Mouse (Mus musculus) hindbrain, embryonic 14.5 days (tissue): ENCODE data around the gene Cul9. TPM values are rescaled to one million over a fixed set of nuclear protein-coding genes. Genes with fewer than 3 reads are reported as not detected.

Source experiments
- ATAC-seq: fragments of 200-750 bp; cut with Nextera tagmentation; 2 replicates; pipeline ENCODE4 v1.8.0; 2017; ENCODE audit warnings: moderate number of reproducible peaks, mild to moderate bottlenecking, moderate TSS enrichment, moderate library complexity; ENCODE audit not compliant: low FRiP score
- DNase-seq: peaks from one replicate; pipeline ENCODE4 v3.0.0-alpha.2; 2015; ENCODE audit warnings: low spot score
- H3K27ac ChIP-seq: fragments of 300-500 bp; sonication (generic); 2 replicates; pipeline ENCODE4 v1.5.1; 2014; ENCODE audit warnings: mild to moderate bottlenecking, moderate library complexity
- H3K27me3 ChIP-seq: fragments of 300-500 bp; sonication (generic); 2 replicates; pipeline ENCODE4 v1.6.1; 2014; ENCODE audit warnings: mild to moderate bottlenecking, low read length, mixed read lengths; ENCODE audit not compliant: control insufficient read depth, insufficient read depth
- H3K36me3 ChIP-seq: fragments of 300-500 bp; sonication (generic); replicated peaks from 2 replicates; pipeline ENCODE4 v1.6.1; 2014; ENCODE audit not compliant: control insufficient read depth, insufficient read depth
- H3K4me1 ChIP-seq: fragments of 300-500 bp; sonication (generic); replicated peaks from 2 replicates; pipeline ENCODE4 v1.6.1; 2014; ENCODE audit warnings: antibody characterized with exemption, low read length, mixed read lengths; ENCODE audit not compliant: control insufficient read depth, insufficient read depth
- H3K4me2 ChIP-seq: fragments of 300-500 bp; sonication (generic); replicated peaks from 2 replicates; pipeline ENCODE4 v1.6.1; 2014; ENCODE audit warnings: mild to moderate bottlenecking, moderate library complexity
- H3K4me3 ChIP-seq: fragments of 300-500 bp; sonication (generic); replicated peaks from 2 replicates; pipeline ENCODE4 v1.5.1; 2014; ENCODE audit warnings: mild to moderate bottlenecking, low read length
- H3K9ac ChIP-seq: fragments of 300-500 bp; sonication (generic); 2 replicates; pipeline ENCODE4 v1.6.1; 2014
- H3K9me3 ChIP-seq: fragments of 300-500 bp; sonication (generic); 2 replicates; pipeline ENCODE4 v1.6.1; 2016; ENCODE audit warnings: low read length; ENCODE audit not compliant: control insufficient read depth
- WGBS: fragments of 180-500 bp; shearing (Covaris S2); extraction: QIAGEN DNeasy Blood & Tissue Kit; methylation state at CpG from one replicate; pipeline ENCODE4 v1.1.7; 2014; 5-methylcytosine and 5-hydroxymethylcytosine counted together
- polyA plus RNA-seq: library from polyadenylated mRNA; unstranded; fragments of >200 nt; fragmentation: Nextera tagmentation; extraction: Ambion mirVana; gene quantifications from 2 replicates; pipeline ENCODE4 v1.2.1, GENCODE M21; 2014

Gene Cul9
- polyA plus RNA-seq, 1 experiment from 2014 or later: 14.7 TPM

DNA sequence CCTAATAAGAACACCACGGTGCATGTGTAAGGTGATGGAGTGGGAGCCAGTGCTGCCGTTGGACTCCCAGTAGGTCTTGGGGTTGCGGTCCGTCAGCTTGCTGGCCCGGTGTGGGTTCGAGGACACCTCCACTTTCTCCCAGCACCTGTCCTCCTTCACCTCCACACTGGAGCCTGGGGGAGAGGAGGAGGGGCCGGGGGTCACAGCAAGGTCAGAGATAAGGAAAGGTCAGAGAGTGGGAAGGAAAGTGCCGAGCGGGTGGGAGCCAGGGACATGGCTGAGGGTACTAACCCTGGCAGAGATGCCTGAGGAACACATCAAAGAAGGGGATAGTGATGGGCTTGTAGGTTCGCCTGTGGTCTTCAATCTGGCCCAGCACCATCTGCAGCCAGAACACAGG, 21.1 kb downstream of the Cul9 start:
- WGBS: 90% methylated on average over 10 of the region's 10 CpGs
- Histone ChIP-seq H3K36me3 (peaks cover 60% of the 10 kb centered on the region), H3K27me3 (no peaks in the 10 kb centered on the region), H3K9ac (no peak overlapping the region), H3K27ac (no peak overlapping the region), H3K9me3 (no peaks in the 10 kb centered on the region), H3K4me2 (no peak overlapping the region), H3K4me1 (no peaks in the 10 kb centered on the region), H3K4me3 (no peak overlapping the region)
- no peak; the same call in 1 of the 2 replicates for ATAC-seq
- no peak for DNase-seq

- H3K4me1 ChIP-seq: no peaks in the 10 kb centered on the region
- ATAC-seq (no peak), DNase-seq (no peak)
- 35% methylated on average over 24 of the region's 24 CpGs for WGBS
- no peak overlapping the region for H3K4me2 ChIP-seq
- no peaks in the 10 kb centered on the region for H3K27me3 ChIP-seq
- H3K9me3 ChIP-seq: no peaks in the 10 kb centered on the region
- H3K27ac ChIP-seq: no peak overlapping the region
- no peak overlapping the region for H3K4me3 ChIP-seq
- peaks cover 48% of the 10 kb centered on the region for H3K36me3 ChIP-seq
- no peak overlapping the region for H3K9ac ChIP-seq
Measured at GRCm38 (mm10) chr17:46521963-46522668, 24.1 kb downstream of the Cul9 start.

DNA sequence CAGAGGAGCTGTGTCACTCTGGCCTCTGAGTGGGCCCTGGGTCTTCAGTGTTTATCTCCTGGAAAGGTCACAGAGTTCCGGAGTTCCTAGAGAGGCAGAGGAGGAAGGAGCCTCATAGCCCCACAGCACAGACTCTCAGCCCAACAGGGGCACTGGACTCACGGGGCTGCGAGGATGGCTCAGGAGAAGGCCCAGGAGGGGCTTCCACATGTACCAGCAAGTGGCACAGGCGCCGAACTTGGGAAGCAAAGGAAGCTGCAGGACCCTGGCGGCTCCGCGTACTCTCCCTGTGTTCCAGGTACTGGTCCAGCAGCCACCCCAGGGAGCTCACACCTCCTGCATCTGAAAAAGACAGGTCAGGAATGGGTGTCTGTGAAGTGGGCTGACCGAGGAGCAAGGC, 25.0 kb downstream of the Cul9 start:
- Histone ChIP-seq H3K4me2 (no peak overlapping the region), H3K4me1 (no peaks in the 10 kb centered on the region), H3K36me3 (peaks cover 45% of the 10 kb centered on the region), H3K9ac (no peak overlapping the region), H3K9me3 (no peaks in the 10 kb centered on the region), H3K27ac (no peak overlapping the region), H3K27me3 (no peaks in the 10 kb centered on the region), H3K4me3 (no peak overlapping the region)
- ATAC-seq (no peak), DNase-seq (no peak)
- WGBS: 77% methylated on average over 9 of the region's 9 CpGs

GRCm38 (mm10) chr17:46520385-46520979, 25.7 kb downstream of the Cul9 start:
- no peak overlapping the region for H3K27ac ChIP-seq
- peak overlapping the region; percentile 12 for H3K4me2 ChIP-seq
- no peak overlapping the region for H3K9ac ChIP-seq
- DNase-seq (no peak), ATAC-seq (no peak)
- H3K4me1 ChIP-seq: no peaks in the 10 kb centered on the region
- H3K27me3 ChIP-seq: no peaks in the 10 kb centered on the region
- 48% methylated on average over 25 of the region's 25 CpGs for WGBS
- no peak overlapping the region for H3K4me3 ChIP-seq
- no peaks in the 10 kb centered on the region for H3K9me3 ChIP-seq
- peaks cover 38% of the 10 kb centered on the region for H3K36me3 ChIP-seq

- H3K36me3 ChIP-seq: peaks cover 33% of the 10 kb centered on the region
- peak overlapping the region; percentile 12 for H3K4me2 ChIP-seq
- WGBS: 50% methylated on average over 10 of the region's 10 CpGs
- H3K9me3 ChIP-seq: no peaks in the 10 kb centered on the region
- no peak overlapping the region for H3K4me3 ChIP-seq
- H3K27me3 ChIP-seq: no peaks in the 10 kb centered on the region
- H3K4me1 ChIP-seq: no peaks in the 10 kb centered on the region
- ATAC-seq (no peak), DNase-seq (no peak)
- H3K9ac ChIP-seq: no peak overlapping the region
- H3K27ac ChIP-seq: no peak overlapping the region
Measured at GRCm38 (mm10) chr17:46519971-46520370, 26.2 kb downstream of the Cul9 start.

DNA sequence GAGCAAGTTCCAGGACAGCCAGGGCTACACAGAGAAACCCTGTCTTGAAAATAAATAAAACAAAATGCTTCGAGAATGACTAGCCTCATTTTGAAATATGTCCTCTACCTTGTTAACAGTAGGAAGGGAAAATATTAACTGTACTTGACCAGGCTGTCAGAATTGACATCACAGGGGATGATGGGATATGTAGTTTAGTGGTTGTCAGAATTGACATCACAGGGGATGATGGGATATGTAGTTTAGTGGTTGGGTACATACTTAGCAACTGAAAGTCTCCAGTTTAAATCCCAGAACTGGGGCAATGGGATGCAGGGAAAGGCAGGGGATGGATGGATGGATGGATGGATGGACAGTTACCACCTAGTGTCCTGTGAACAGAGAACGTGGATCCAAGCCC, 32.9 kb downstream of the Cul9 start:
- H3K4me1 ChIP-seq: no peaks in the 10 kb centered on the region
- H3K4me2 ChIP-seq: no peak overlapping the region
- no peak overlapping the region for H3K27ac ChIP-seq
- WGBS: 80% methylated on average over 2 of the region's 2 CpGs
- H3K27me3 ChIP-seq: no peaks in the 10 kb centered on the region
- no peak overlapping the region for H3K9ac ChIP-seq
- DNase-seq: no peak
- peaks cover 20% of the 10 kb centered on the region for H3K36me3 ChIP-seq
- ATAC-seq: no peak; the same call in 1 of the 2 replicates
- no peak overlapping the region for H3K4me3 ChIP-seq
- H3K9me3 ChIP-seq: no peaks in the 10 kb centered on the region

- WGBS: 46% methylated on average over 11 of the region's 11 CpGs
- Histone ChIP-seq H3K36me3 (peaks cover 29% of the 10 kb centered on the region), H3K4me1 (no peaks in the 10 kb centered on the region), H3K27ac (no peak overlapping the region), H3K4me2 (no peak overlapping the region), H3K9me3 (no peaks in the 10 kb centered on the region), H3K9ac (no peak overlapping the region), H3K27me3 (no peaks in the 10 kb centered on the region), H3K4me3 (no peak overlapping the region)
- no peak for DNase-seq
- peak; percentile 41; the same call in 1 of the 2 replicates for ATAC-seq
Measured at GRCm38 (mm10) chr17:46511059-46511710, 35.0 kb downstream of the Cul9 start.

DNA sequence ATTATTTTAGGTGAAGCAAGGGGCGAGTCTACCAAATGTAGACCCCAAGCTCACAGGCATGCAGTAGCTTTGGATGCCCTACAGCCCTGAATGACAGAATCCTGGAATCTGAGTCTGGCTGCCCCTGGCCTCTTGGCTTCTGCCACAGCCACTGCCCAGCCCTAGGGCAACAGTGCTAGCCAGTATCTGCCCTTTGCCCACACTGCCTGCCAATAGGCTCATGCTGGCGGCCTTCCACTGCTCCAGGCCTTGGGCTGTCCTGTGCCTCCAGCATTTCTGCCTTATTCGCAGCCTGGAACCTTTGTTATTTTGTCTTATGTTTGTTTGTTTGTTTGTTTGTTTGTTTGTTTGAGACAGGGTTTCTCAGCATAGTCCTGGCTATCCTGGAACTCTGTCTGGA, 40.6 kb downstream of the Cul9 start:
- ATAC-seq (no peak), DNase-seq (no peak)
- WGBS: 96% methylated on average over 3 of the region's 3 CpGs
- H3K4me2 ChIP-seq: no peak overlapping the region
- no peaks in the 10 kb centered on the region for H3K9me3 ChIP-seq
- H3K27me3 ChIP-seq: no peaks in the 10 kb centered on the region
- H3K27ac ChIP-seq: no peak overlapping the region
- H3K4me1 ChIP-seq: no peaks in the 10 kb centered on the region
- H3K4me3 ChIP-seq: no peak overlapping the region
- H3K9ac ChIP-seq: no peak overlapping the region
- peaks cover 52% of the 10 kb centered on the region for H3K36me3 ChIP-seq

DNA sequence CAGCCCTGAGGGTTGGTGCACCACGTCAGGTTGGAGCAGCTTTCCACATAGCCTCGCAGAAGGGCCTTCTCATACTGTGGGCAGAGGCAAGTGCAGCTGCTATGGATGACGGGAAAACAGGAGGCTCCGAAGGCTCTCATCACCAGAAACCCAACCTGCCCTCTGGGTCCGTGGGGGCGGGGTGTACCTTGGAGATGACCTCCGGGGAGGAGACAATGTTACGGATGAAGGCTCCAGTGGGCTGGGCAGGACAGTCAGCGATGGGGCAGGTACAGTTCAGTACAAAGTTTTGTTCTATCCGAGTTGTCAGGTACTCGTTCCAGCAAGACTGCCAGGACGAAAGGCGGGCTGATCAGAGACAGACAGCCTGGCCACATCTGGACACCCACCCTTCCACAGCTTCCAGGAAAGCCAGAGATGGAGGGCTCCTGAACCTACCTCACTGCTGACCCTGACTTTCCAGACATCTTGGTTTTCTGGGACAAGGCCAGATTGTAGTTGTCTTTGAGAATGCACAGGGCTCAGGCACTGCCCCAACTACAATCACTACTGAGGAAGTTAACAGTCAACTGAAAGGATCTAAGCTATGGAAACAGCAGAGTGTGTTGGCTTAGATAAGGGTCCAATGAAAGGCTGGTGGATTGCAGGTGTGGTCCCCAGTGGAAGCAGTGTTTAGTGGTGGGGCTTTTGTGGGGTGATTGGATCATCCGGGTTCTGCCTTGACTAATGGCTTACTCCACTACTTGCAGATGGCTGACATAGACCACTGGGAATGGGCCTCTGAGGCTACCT, 42.1 kb downstream of the Cul9 start:
- no peak overlapping the region for H3K4me2 ChIP-seq
- DNase-seq (no peak), ATAC-seq (no peak)
- H3K4me3 ChIP-seq: no peak overlapping the region
- no peaks in the 10 kb centered on the region for H3K27me3 ChIP-seq
- no peak overlapping the region for H3K9ac ChIP-seq
- H3K27ac ChIP-seq: no peak overlapping the region
- H3K36me3 ChIP-seq: peaks cover 56% of the 10 kb centered on the region
- H3K4me1 ChIP-seq: no peaks in the 10 kb centered on the region
- WGBS: 82% methylated on average over 14 of the region's 14 CpGs
- no peaks in the 10 kb centered on the region for H3K9me3 ChIP-seq
